Mouse (Mus musculus) ES-Bruce4 (cell line): Measurements from ENCODE around the gene Cdca3.

ENCODE experiments used
- CTCF ChIP-seq: IDR thresholded peaks from one replicate; pipeline ENCODE4 v1.8.1; 2011; ENCODE audit warnings: low read depth, low read length
- POLR2A ChIP-seq: IDR thresholded peaks from one replicate; pipeline ENCODE4 v1.8.1; 2011; ENCODE audit warnings: low read length; ENCODE audit not compliant: insufficient read depth

- no peak for TF ChIP-seq POLR2A
- TF ChIP-seq CTCF = no peak
These were observed 27.0 kb downstream of the Cdca3 start for GRCm38 (mm10) chr6:124856321-124856720.
